Mouse (Mus musculus): ENCODE measurements around the gene Hmgb1. TPM values are rescaled to one million over a fixed set of nuclear protein-coding genes. Genes with fewer than 3 reads are reported as not detected.
A peak's percentile ranks its signal among the peaks of the same experiment; 100 is the strongest.

Gene Hmgb1
- polyA plus RNA-seq, 1 experiment from 2014 or later = 1,696 TPM

GRCm38 (mm10) chr5:149051194-149051570 lies 133.1 kb downstream of the Hmgb1 start:
- H3K4me2 ChIP-seq = peak overlapping the region; percentile 86
- H3K27me3 ChIP-seq = no peaks in the 10 kb centered on the region
- H3K9ac ChIP-seq = peak overlapping the region; percentile 100
- 0% methylated on average over 27 of the region's 27 CpGs for WGBS
- H3K4me3 ChIP-seq = peak overlapping the region; percentile 89
- H3K27ac ChIP-seq = peak overlapping the region; percentile 100
- no peaks in the 10 kb centered on the region for H3K9me3 ChIP-seq
- ATAC-seq (ENCODE audit: insufficient number of reproducible peaks, insufficient read depth, low FRiP score, low TSS enrichment, low read depth) = no peak
- peaks cover 15% of the 10 kb centered on the region for H3K4me1 ChIP-seq
- H3K36me3 ChIP-seq = peaks cover 16% of the 10 kb centered on the region

GRCm38 (mm10) chr5:149050588-149051160 lies 133.6 kb downstream of the Hmgb1 start:
- peaks cover 21% of the 10 kb centered on the region for H3K36me3 ChIP-seq
- no peaks in the 10 kb centered on the region for H3K9me3 ChIP-seq
- ATAC-seq (ENCODE audit: insufficient number of reproducible peaks, insufficient read depth, low FRiP score, low TSS enrichment, low read depth) = no peak
- H3K9ac ChIP-seq = peak overlapping the region; percentile 100
- H3K4me2 ChIP-seq = peak overlapping the region; percentile 86
- peaks cover 15% of the 10 kb centered on the region for H3K4me1 ChIP-seq
- no peaks in the 10 kb centered on the region for H3K27me3 ChIP-seq
- H3K4me3 ChIP-seq = peak overlapping the region; percentile 89
- H3K27ac ChIP-seq = peak overlapping the region; percentile 100
- WGBS = 10% methylated on average over 10 of the region's 10 CpGs

GRCm38 (mm10) chr5:149049435-149049834 lies 134.9 kb downstream of the Hmgb1 start:
- no peak overlapping the region for H3K9ac ChIP-seq
- no peaks in the 10 kb centered on the region for H3K27me3 ChIP-seq
- no peak overlapping the region for H3K27ac ChIP-seq
- peaks cover 15% of the 10 kb centered on the region for H3K4me1 ChIP-seq
- H3K4me3 ChIP-seq = no peak overlapping the region
- no peaks in the 10 kb centered on the region for H3K9me3 ChIP-seq
- ATAC-seq (ENCODE audit: insufficient number of reproducible peaks, insufficient read depth, low FRiP score, low TSS enrichment, low read depth) = no peak
- WGBS = 68% methylated on average over 3 of the region's 3 CpGs
- peak overlapping the region; percentile 86 for H3K4me2 ChIP-seq
- H3K36me3 ChIP-seq = peaks cover 29% of the 10 kb centered on the region

DNA sequence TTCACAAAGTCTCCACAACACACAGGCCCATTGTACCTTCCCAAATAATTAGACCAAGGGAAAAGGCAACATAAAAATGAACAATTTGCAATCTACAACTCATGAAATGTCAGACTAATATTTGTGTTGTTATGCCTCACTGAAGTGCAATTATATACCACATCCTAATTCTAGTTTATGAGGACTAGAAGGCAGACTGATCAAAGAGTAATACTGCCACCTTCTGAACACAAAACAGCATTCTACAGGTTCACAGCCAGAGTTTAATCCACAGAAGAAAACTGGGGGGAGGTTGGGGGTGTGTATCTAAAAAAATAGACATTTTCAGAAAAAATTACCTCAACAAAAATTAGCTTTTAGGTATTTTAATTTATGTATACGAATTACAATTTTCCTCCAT lies 135.3 kb downstream of the Hmgb1 start:
- peaks cover 29% of the 10 kb centered on the region for H3K36me3 ChIP-seq
- H3K9ac ChIP-seq = no peak overlapping the region
- ATAC-seq (ENCODE audit: insufficient number of reproducible peaks, insufficient read depth, low FRiP score, low TSS enrichment, low read depth) = no peak
- 90% methylated on average over 1 of the region's 1 CpGs for WGBS
- H3K27ac ChIP-seq = no peak overlapping the region
- peaks cover 14% of the 10 kb centered on the region for H3K4me1 ChIP-seq
- H3K4me3 ChIP-seq = no peak overlapping the region
- no peaks in the 10 kb centered on the region for H3K9me3 ChIP-seq
- H3K4me2 ChIP-seq = no peak overlapping the region
- H3K27me3 ChIP-seq = no peaks in the 10 kb centered on the region

- ATAC-seq (ENCODE audit: insufficient number of reproducible peaks, insufficient read depth, low FRiP score, low TSS enrichment, low read depth) = no peak
- Histone ChIP-seq H3K9ac (no peak overlapping the region), H3K9me3 (no peaks in the 10 kb centered on the region), H3K4me1 (peaks cover 8% of the 10 kb centered on the region), H3K4me2 (no peak overlapping the region), H3K4me3 (no peak overlapping the region), H3K27me3 (no peaks in the 10 kb centered on the region), H3K27ac (no peak overlapping the region), H3K36me3 (peaks cover 29% of the 10 kb centered on the region)
- WGBS = 56% methylated on average over 9 of the region's 9 CpGs
Observed at GRCm38 (mm10) chr5:149046650-149047049, 137.6 kb downstream of the Hmgb1 start.

DNA sequence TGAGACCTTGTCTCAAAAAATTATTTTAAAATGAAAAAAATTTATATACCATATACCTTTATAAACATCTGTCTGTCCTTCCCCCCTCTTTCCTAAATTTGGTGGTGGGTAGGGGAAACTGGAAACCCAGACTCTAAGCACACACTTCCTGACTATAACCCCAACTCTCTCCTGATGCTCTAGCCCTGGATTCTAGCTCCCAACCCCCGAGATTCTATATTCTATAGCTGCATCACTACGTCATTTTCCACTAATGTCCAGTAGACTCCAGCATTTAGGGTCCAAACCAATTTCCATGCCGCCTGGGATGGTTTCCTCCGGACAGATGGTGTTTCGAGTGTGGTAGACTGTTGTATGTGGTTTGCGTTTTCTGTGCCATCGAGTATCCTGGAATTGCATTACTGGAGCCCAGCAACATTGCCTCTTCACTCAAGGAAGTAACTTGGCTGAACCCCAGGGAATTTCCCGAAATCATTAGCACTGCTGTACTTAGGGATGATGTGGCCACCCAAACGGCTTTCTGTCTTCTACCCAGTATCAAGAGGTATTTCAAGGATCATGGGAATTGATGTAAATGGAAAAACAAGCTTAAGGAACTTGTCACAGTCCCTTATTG lies 138.7 kb downstream of the Hmgb1 start:
- Histone ChIP-seq H3K27ac (no peak overlapping the region), H3K9ac (no peak overlapping the region), H3K27me3 (no peaks in the 10 kb centered on the region), H3K4me2 (no peak overlapping the region), H3K9me3 (no peaks in the 10 kb centered on the region), H3K4me3 (no peak overlapping the region), H3K36me3 (peaks cover 29% of the 10 kb centered on the region), H3K4me1 (peaks cover 8% of the 10 kb centered on the region)
- no peak for ATAC-seq (ENCODE audit: insufficient number of reproducible peaks, insufficient read depth, low FRiP score, low TSS enrichment, low read depth)
- 83% methylated on average over 9 of the region's 9 CpGs for WGBS

DNA sequence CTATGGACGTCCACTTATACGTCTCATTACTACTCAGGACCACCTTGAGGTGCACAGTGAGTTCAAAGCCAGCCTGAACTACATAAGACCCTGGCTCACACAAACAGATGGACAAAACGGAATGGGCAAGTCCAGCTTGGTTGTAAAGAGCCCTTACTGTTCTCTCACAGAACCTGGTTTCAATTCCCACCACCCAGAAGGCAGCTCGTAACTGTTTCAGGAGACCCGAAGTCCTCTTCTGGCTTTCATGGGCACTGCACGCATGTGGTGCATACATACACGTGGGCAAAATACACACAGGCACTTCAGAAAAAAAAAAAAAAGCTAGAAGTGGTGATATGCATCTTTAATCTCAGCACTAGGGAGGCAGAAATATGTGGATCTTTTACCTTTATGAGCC lies 139.2 kb downstream of the Hmgb1 start:
- no peak overlapping the region for H3K9ac ChIP-seq
- no peak for ATAC-seq (ENCODE audit: insufficient number of reproducible peaks, insufficient read depth, low FRiP score, low TSS enrichment, low read depth)
- H3K4me1 ChIP-seq = peaks cover 5% of the 10 kb centered on the region
- H3K4me3 ChIP-seq = no peak overlapping the region
- peaks cover 28% of the 10 kb centered on the region for H3K36me3 ChIP-seq
- peak overlapping the region; percentile 22; the same call in 1 of the 2 replicates for H3K27ac ChIP-seq
- H3K27me3 ChIP-seq = no peaks in the 10 kb centered on the region
- H3K9me3 ChIP-seq = no peaks in the 10 kb centered on the region
- 71% methylated on average over 7 of the region's 7 CpGs for WGBS
- H3K4me2 ChIP-seq = no peak overlapping the region

GRCm38 (mm10) chr5:149044067-149044466 lies 140.2 kb downstream of the Hmgb1 start:
- Histone ChIP-seq H3K4me1 (no peaks in the 10 kb centered on the region), H3K9me3 (no peaks in the 10 kb centered on the region), H3K9ac (no peak overlapping the region), H3K4me2 (no peak overlapping the region), H3K36me3 (peaks cover 21% of the 10 kb centered on the region), H3K27ac (no peak overlapping the region), H3K27me3 (no peaks in the 10 kb centered on the region), H3K4me3 (no peak overlapping the region)
- no peak for ATAC-seq (ENCODE audit: insufficient number of reproducible peaks, insufficient read depth, low FRiP score, low TSS enrichment, low read depth)
- WGBS = 79% methylated on average over 4 of the region's 4 CpGs

GRCm38 (mm10) chr5:149043240-149043639 lies 141.0 kb downstream of the Hmgb1 start:
- no peak overlapping the region for H3K9ac ChIP-seq
- no peak for ATAC-seq (ENCODE audit: insufficient number of reproducible peaks, insufficient read depth, low FRiP score, low TSS enrichment, low read depth)
- H3K27me3 ChIP-seq = no peaks in the 10 kb centered on the region
- 86% methylated on average over 6 of the region's 6 CpGs for WGBS
- H3K36me3 ChIP-seq = peaks cover 21% of the 10 kb centered on the region
- H3K9me3 ChIP-seq = no peaks in the 10 kb centered on the region
- no peaks in the 10 kb centered on the region for H3K4me1 ChIP-seq
- H3K27ac ChIP-seq = no peak overlapping the region
- H3K4me3 ChIP-seq = no peak overlapping the region
- H3K4me2 ChIP-seq = no peak overlapping the region

GRCm38 (mm10) chr5:149039825-149040224 lies 144.5 kb downstream of the Hmgb1 start:
- no peak for ATAC-seq (ENCODE audit: insufficient number of reproducible peaks, insufficient read depth, low FRiP score, low TSS enrichment, low read depth)
- no peak overlapping the region for H3K4me2 ChIP-seq
- H3K27me3 ChIP-seq = no peaks in the 10 kb centered on the region
- peaks cover 4% of the 10 kb centered on the region; the same call in 1 of the 2 replicates for H3K4me1 ChIP-seq
- no peaks in the 10 kb centered on the region for H3K36me3 ChIP-seq
- WGBS = 90% methylated on average over 5 of the region's 5 CpGs
- no peak overlapping the region for H3K27ac ChIP-seq
- H3K9me3 ChIP-seq = peaks cover 5% of the 10 kb centered on the region; the same call in 1 of the 2 replicates
- no peak overlapping the region for H3K4me3 ChIP-seq
- no peak overlapping the region for H3K9ac ChIP-seq

DNA sequence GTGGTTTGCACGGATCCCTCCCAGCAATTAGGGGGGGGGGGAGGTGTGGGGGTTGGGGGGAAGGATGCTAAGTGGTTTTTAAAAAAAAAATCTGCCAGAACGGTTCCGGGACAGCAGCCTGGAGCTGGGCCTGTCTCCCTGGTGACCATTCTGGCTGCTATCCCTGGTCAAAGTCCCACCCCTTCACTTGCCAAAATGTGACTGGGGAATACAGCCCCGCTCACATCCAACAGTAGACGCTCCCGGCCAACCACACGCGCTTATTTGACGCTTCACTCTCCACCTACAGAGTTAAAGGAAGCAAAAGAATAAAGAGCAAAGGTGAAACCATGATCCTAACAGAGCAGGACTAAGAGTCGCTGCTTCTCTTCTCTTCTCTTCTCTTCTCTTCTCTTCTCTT lies 146.6 kb downstream of the Hmgb1 start:
- Histone ChIP-seq H3K36me3 (no peaks in the 10 kb centered on the region), H3K9me3 (peaks cover 5% of the 10 kb centered on the region; the same call in 1 of the 2 replicates), H3K9ac (no peak overlapping the region), H3K4me2 (peak overlapping the region; percentile 24; the same call in 1 of the 2 replicates), H3K27me3 (no peaks in the 10 kb centered on the region), H3K4me1 (peaks cover 4% of the 10 kb centered on the region; the same call in 1 of the 2 replicates), H3K4me3 (no peak overlapping the region), H3K27ac (no peak overlapping the region)
- WGBS = 21% methylated on average over 10 of the region's 10 CpGs
- ATAC-seq (ENCODE audit: insufficient number of reproducible peaks, insufficient read depth, low FRiP score, low TSS enrichment, low read depth) = no peak

DNA sequence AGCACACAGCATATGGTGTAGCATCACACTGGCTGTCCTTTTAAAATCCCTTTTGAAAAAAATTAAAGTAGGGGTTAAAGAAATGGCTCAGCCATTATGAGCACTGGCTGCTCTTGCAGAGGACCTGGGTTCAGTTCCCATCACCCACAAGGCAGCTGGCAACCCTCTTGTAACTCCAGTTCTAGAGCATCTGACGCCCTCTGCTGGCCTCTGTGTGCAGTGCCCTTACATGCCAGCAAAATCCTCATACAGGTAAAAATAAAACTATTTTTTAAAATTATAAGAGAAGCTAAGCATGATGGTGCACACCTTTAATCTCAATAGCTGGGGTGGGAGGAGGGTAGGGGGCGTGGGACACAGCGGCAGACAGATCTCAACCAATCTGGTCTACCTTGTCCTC lies 147.4 kb downstream of the Hmgb1 start:
- ATAC-seq (ENCODE audit: insufficient number of reproducible peaks, insufficient read depth, low FRiP score, low TSS enrichment, low read depth) = no peak
- WGBS = 87% methylated on average over 3 of the region's 3 CpGs
- H3K27ac ChIP-seq = no peak overlapping the region; the same call in 1 of the 2 replicates

More for the DNA sequence above, 147.4 kb downstream of the Hmgb1 start:
- H3K4me2 ChIP-seq = no peak overlapping the region
- H3K27me3 ChIP-seq = no peaks in the 10 kb centered on the region
- no peak overlapping the region for H3K4me3 ChIP-seq
- H3K9ac ChIP-seq = no peak overlapping the region
- no peaks in the 10 kb centered on the region for H3K36me3 ChIP-seq
- peaks cover 6% of the 10 kb centered on the region for H3K4me1 ChIP-seq
- H3K9me3 ChIP-seq = peaks cover 5% of the 10 kb centered on the region; the same call in 1 of the 2 replicates

Measured in embryonic facial prominence, embryonic 13.5 days (tissue).